28 mouse cellular contexts compared by ENCODE assay signal in the genomic region with DNA sequence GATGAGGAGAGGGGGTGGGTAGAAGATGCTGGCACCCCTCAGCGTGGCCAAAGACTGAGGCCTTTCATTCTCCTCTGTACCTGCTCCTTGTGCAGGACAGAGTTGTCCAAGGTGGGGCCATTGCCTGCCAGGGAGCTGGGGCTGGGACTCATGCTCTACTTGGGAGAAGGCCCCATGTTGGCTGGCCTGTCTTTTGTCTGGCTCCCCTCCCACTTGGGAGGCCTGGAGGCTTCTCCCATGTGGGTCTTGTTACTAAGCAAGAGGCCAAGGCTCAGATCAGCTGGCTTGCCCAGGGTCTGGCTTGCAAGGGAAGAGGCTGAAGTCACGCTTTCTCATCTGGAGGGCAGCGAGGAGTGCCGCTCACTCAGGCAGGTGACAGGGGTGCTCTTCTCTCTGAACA. TPM values are rescaled to one million over a fixed set of nuclear protein-coding genes. Genes with fewer than 3 reads are reported as not detected.
A peak's percentile ranks its signal among the peaks of the same experiment; 100 is the strongest.
DNase-seq lines count a peak whose midpoint lies in the region; ATAC-seq and TF ChIP-seq lines count a peak whose summit lies in the region.
"Had no signal": no experiment of that assay in that cellular context is flagged by ENCODE, and none has a peak within 500 bp of the region (broad histone marks: within the 10 kb centered on the region; RNA-seq: fewer than 3 reads in every experiment).

No protein-coding gene starts in this region.

- no peaks in the 10 kb centered on the region for H3K36me3 ChIP-seq in limb, embryonic 10.5 days
- no peaks in the 10 kb centered on the region for H3K36me3 ChIP-seq in kidney, adult 2 months (ENCODE audit: control insufficient read depth, insufficient read depth, low read length)
- no peaks in the 10 kb centered on the region for H3K36me3 ChIP-seq in midbrain, embryonic 16.5 days (ENCODE audit: control insufficient read depth, insufficient read depth, low read length)
- H3K36me3 ChIP-seq: embryonic facial prominence, embryonic 13.5 days; heart, embryonic 15.5 days; neural tube, embryonic 15.5 days had no signal

- TF ChIP-seq CTCF in gastrocnemius, adult 2 months (IDR thresholded peaks at IDR 0.05), result no peak
- TF ChIP-seq CTCF in kidney, adult 2 months (conservative IDR thresholded peaks at IDR 0.05; ENCODE audit: insufficient read depth, insufficient read length, low read depth, low read length), result no peak

- no peak for TF ChIP-seq POLR2A in kidney, adult 2 months (IDR thresholded peaks at IDR 0.05; ENCODE audit: low read depth, low read length)

- H3K9ac ChIP-seq in midbrain, embryonic 16.5 days (ENCODE audit: low read depth, low read length), result no peak overlapping the region
- H3K9ac ChIP-seq: embryonic facial prominence, embryonic 13.5 days; forebrain, embryonic 13.5 days; heart, embryonic 15.5 days; hindbrain, embryonic 14.5 days; liver, embryonic 13.5 days; neural tube, embryonic 15.5 days had no signal

- intact Hi-C loops in gastrocnemius, adult 2 months (cut with DNase I), result no loop called here

- H3K4me2 ChIP-seq in midbrain, embryonic 16.5 days (ENCODE audit: low read length), result no peak overlapping the region
- H3K4me2 ChIP-seq: embryonic facial prominence, embryonic 13.5 days; forebrain, embryonic 13.5 days; heart, embryonic 15.5 days; hindbrain, embryonic 14.5 days; liver, embryonic 13.5 days; midbrain, embryonic 11.5 days; neural tube, embryonic 15.5 days had no signal

- H3K27me3 ChIP-seq in limb, embryonic 10.5 days (ENCODE audit: low read depth, poor library complexity, severe bottlenecking), result no peaks in the 10 kb centered on the region
- H3K27me3 ChIP-seq in kidney, adult 2 months (replicated peaks; ENCODE audit: control insufficient read depth, insufficient read depth, low read length), result no peaks in the 10 kb centered on the region
- no peaks in the 10 kb centered on the region for H3K27me3 ChIP-seq in midbrain, embryonic 16.5 days (ENCODE audit: control insufficient read depth, insufficient read depth, low read depth, low read length)
- H3K27me3 ChIP-seq: embryonic facial prominence, embryonic 13.5 days; forebrain, embryonic 13.5 days; heart, embryonic 15.5 days; liver, embryonic 13.5 days; neural tube, embryonic 15.5 days had no signal

- DNase-seq in adrenal gland, postnatal 14 days, result peak; percentile 76
- no peak for DNase-seq in adrenal gland, adult 8-10 months
- peak; percentile 93 for DNase-seq in adipocyte (ENCODE audit: low spot score)
- peak; percentile 92 for DNase-seq in gastrocnemius, adult 2 months
- no peak for DNase-seq in limb, embryonic 10.5 days (ENCODE audit: low spot score)
- no peak for DNase-seq in kidney, adult 2 months
- DNase-seq: cerebellum, adult 18-20 months; cerebellum, postnatal 25 days; heart, postnatal 36 days; kidney, adult 9 months; kidney, postnatal 14 days; liver, embryonic 13.5 days; lung, adult 2 months; lung, postnatal 14 days; thymus, adult 2 months had no signal

- ATAC-seq in midbrain, embryonic 16.5 days, result no peak
- ATAC-seq: CD4-positive, CD25-positive, alpha-beta regulatory T cell, adult 4 months; forebrain, embryonic 13.5 days had no signal

- 93% methylated on average over 4 of the region's 4 CpGs for WGBS in limb, embryonic 10.5 days
- WGBS in kidney, adult 2 months, result 80% methylated on average over 4 of the region's 4 CpGs
- 89% methylated on average over 4 of the region's 4 CpGs for WGBS in midbrain, embryonic 16.5 days

- H3K9me3 ChIP-seq in limb, embryonic 10.5 days (replicated peaks), result no peaks in the 10 kb centered on the region
- H3K9me3 ChIP-seq in midbrain, embryonic 16.5 days (replicated peaks; ENCODE audit: control insufficient read depth, low read length, poor library complexity, severe bottlenecking), result no peaks in the 10 kb centered on the region
- H3K9me3 ChIP-seq: embryonic facial prominence, embryonic 13.5 days; forebrain, embryonic 13.5 days; heart, embryonic 15.5 days; liver, embryonic 13.5 days; neural tube, embryonic 15.5 days had no signal

- H3K27ac ChIP-seq in gastrocnemius, adult 2 months, result peak overlapping the region; percentile 78
- peak overlapping the region; percentile 16; the same call in 1 of the 2 replicates for H3K27ac ChIP-seq in limb, embryonic 10.5 days
- no peak overlapping the region for H3K27ac ChIP-seq in kidney, adult 2 months (ENCODE audit: insufficient read depth, low read depth, low read length)
- no peak overlapping the region for H3K27ac ChIP-seq in midbrain, embryonic 16.5 days (ENCODE audit: low read length)
- H3K27ac ChIP-seq: embryonic facial prominence, embryonic 13.5 days; forebrain, embryonic 13.5 days; heart, embryonic 15.5 days; hindbrain, embryonic 14.5 days; liver, embryonic 13.5 days; neural tube, embryonic 15.5 days; stomach, postnatal 0 days had no signal

- H3K4me1 ChIP-seq in limb, embryonic 10.5 days, result peaks cover 37% of the 10 kb centered on the region
- H3K4me1 ChIP-seq in kidney, adult 2 months (ENCODE audit: control insufficient read depth, insufficient read depth, low read length), result no peaks in the 10 kb centered on the region
- H3K4me1 ChIP-seq in midbrain, embryonic 16.5 days (ENCODE audit: control insufficient read depth, insufficient read depth, low read length), result peaks cover 4% of the 10 kb centered on the region; the same call in 1 of the 2 replicates

- no peak overlapping the region for H3K4me3 ChIP-seq in gastrocnemius, adult 2 months
- H3K4me3 ChIP-seq in limb, embryonic 10.5 days, result no peak overlapping the region
- H3K4me3 ChIP-seq in kidney, adult 2 months (ENCODE audit: insufficient read depth, low read depth, low read length), result no peak overlapping the region
- no peak overlapping the region for H3K4me3 ChIP-seq in midbrain, embryonic 16.5 days (ENCODE audit: low read depth, low read length)
- H3K4me3 ChIP-seq: embryonic facial prominence, embryonic 13.5 days; forebrain, embryonic 13.5 days; heart, embryonic 15.5 days; liver, embryonic 13.5 days; neural tube, embryonic 15.5 days had no signal

RNA-seq across cellular contexts. Expression of a gene that starts 10.8 kb away (rescaled TPM):
- 12.8 and 22.1 TPM in 2 replicates for total RNA-seq in adrenal gland, postnatal 14 days (2021)
- total RNA-seq in adrenal gland, adult 8-10 months (2022), result 10 to 100 TPM; 14.4 to 33.1 (median 23.2) TPM
- total RNA-seq in gastrocnemius, adult 2 months (2021), result 1 to 10 TPM; 6.2 to 6.4 TPM
- polyA plus RNA-seq in limb, embryonic 10.5 days (2016; fragmentation: Nextera tagmentation; extraction: Ambion mirVana), result 1.1 and 2.0 TPM in 2 replicates
- polyA plus RNA-seq in kidney, adult 2 months (2012; rRNA removed), result 15.7 and 20.8 TPM in 2 replicates
- polyA plus RNA-seq in midbrain, embryonic 16.5 days (2015; fragmentation: Nextera tagmentation; extraction: Ambion mirVana), result 1.5 and 1.8 TPM in 2 replicates

RNA-seq across cellular contexts. Expression of a gene that starts 42.1 kb away (rescaled TPM):
- total RNA-seq in adrenal gland, postnatal 14 days (2021), result not detected in 2 replicates
- total RNA-seq in adrenal gland, adult 8-10 months (2022), result not detected
- under 1 TPM in 1 of 2 experiments, not detected in 1; 0.31 TPM for total RNA-seq in gastrocnemius, adult 2 months (2021)
- polyA plus RNA-seq in limb, embryonic 10.5 days (2016; fragmentation: Nextera tagmentation; extraction: Ambion mirVana), result 0.53 and 0.65 TPM in 2 replicates
- polyA plus RNA-seq in kidney, adult 2 months (2012; rRNA removed), result not detected in 2 replicates
- polyA plus RNA-seq in midbrain, embryonic 16.5 days (2015; fragmentation: Nextera tagmentation; extraction: Ambion mirVana), result 9.4 and 13.9 TPM in 2 replicates
- total RNA-seq: adrenal gland, postnatal 36 days; granulocyte monocyte progenitor cell, adult 5-6 weeks; heart, postnatal 36 days; layer of hippocampus, adult 18-20 months; megakaryocyte progenitor cell, adult 5-6 weeks had no signal
- polyA plus RNA-seq: liver, embryonic 13.5 days had no signal

Comparison
In these comparisons a context has a peak if more than half of its experiments do, and no peak if none do; other contexts are left out.
1. DNase-seq: peak in adrenal gland, postnatal 14 days (single experiment), adipocyte (single experiment) and gastrocnemius, adult 2 months (single experiment); none in adrenal gland, adult 8-10 months (single experiment), limb, embryonic 10.5 days (single experiment) and kidney, adult 2 months (single experiment).
2. H3K27ac ChIP-seq: peak in gastrocnemius, adult 2 months (single experiment) and limb, embryonic 10.5 days (single experiment); none in kidney, adult 2 months (single experiment) and midbrain, embryonic 16.5 days (single experiment).